Comparison of ENCODE assay signal across 26 mouse cellular contexts in genomic region chr19:44678686-44679085, GRCm38 (mm10).
"Had no signal": no experiment of that assay in that cellular context is flagged by ENCODE, and none has a peak within 500 bp of the region (broad histone marks: within the 10 kb centered on the region; RNA-seq: fewer than 3 reads in every experiment).

No protein-coding gene starts in this region.

- H3K9me3 ChIP-seq: embryonic facial prominence, embryonic 10.5 days; embryonic facial prominence, embryonic 12.5 days; embryonic facial prominence, embryonic 13.5 days; embryonic facial prominence, embryonic 15.5 days; forebrain, embryonic 10.5 days; forebrain, embryonic 12.5 days; forebrain, embryonic 13.5 days; forebrain, embryonic 15.5 days had no signal

- H3K4me1 ChIP-seq: embryonic facial prominence, embryonic 13.5 days had no signal

- H3K4me2 ChIP-seq: embryonic facial prominence, embryonic 12.5 days; embryonic facial prominence, embryonic 13.5 days; embryonic facial prominence, embryonic 15.5 days; forebrain, embryonic 12.5 days; forebrain, embryonic 13.5 days; forebrain, embryonic 15.5 days had no signal

- ATAC-seq: forebrain, embryonic 13.5 days; forebrain, embryonic 14.5 days; forebrain, embryonic 15.5 days; forebrain, embryonic 16.5 days; forebrain, postnatal 0 days had no signal

- H3K27ac ChIP-seq: embryonic facial prominence, embryonic 10.5 days; embryonic facial prominence, embryonic 12.5 days; embryonic facial prominence, embryonic 13.5 days; embryonic facial prominence, embryonic 15.5 days; forebrain, embryonic 10.5 days; forebrain, embryonic 12.5 days; forebrain, embryonic 13.5 days; forebrain, embryonic 15.5 days; gastrocnemius, adult 2 months; heart, adult 2 months had no signal

- H3K36me3 ChIP-seq: embryonic facial prominence, embryonic 10.5 days; embryonic facial prominence, embryonic 12.5 days; embryonic facial prominence, embryonic 13.5 days; embryonic facial prominence, embryonic 15.5 days; forebrain, embryonic 10.5 days; forebrain, embryonic 12.5 days; forebrain, embryonic 15.5 days had no signal

- H3K4me3 ChIP-seq: embryonic facial prominence, embryonic 10.5 days; embryonic facial prominence, embryonic 12.5 days; embryonic facial prominence, embryonic 13.5 days; embryonic facial prominence, embryonic 15.5 days; erythroblast, embryonic 14.5 days; forebrain, embryonic 10.5 days; forebrain, embryonic 12.5 days; forebrain, embryonic 13.5 days; forebrain, embryonic 15.5 days; gastrocnemius, adult 2 months; heart, adult 2 months had no signal

- H3K9ac ChIP-seq: embryonic facial prominence, embryonic 12.5 days; embryonic facial prominence, embryonic 13.5 days; embryonic facial prominence, embryonic 15.5 days; forebrain, embryonic 12.5 days; forebrain, embryonic 13.5 days; forebrain, embryonic 15.5 days; forebrain, postnatal 0 days had no signal

- DNase-seq: cerebellum, adult 9-11 months; cerebellum, postnatal 10 days; cerebellum, postnatal 14 days; cerebellum, postnatal 25 days; cerebellum, postnatal 36 days; embryo, embryonic 11 days; forebrain, postnatal 0 days; gastrocnemius, adult 2 months; gastrocnemius, postnatal 10 days; gastrocnemius, postnatal 14 days; gastrocnemius, postnatal 25 days; gastrocnemius, postnatal 36 days; heart, adult 11 months; heart, adult 18-20 months; heart, adult 2 months had no signal
